Mouse (Mus musculus): ENCODE data around the gene Srrm1.

GRCm38 (mm10) chr4:135271419-135271828, 81.7 kb downstream of the Srrm1 start:
- TF ChIP-seq CTCF (IDR thresholded peaks at IDR 0.05; ENCODE audit: borderline replicate concordance, insufficient read depth, low read depth, low read length): no peak
- TF ChIP-seq POLR2A (IDR thresholded peaks at IDR 0.05; ENCODE audit: borderline replicate concordance, insufficient read depth, low read length): no peak

All from cerebellum, adult 2 months (tissue).